Mouse (Mus musculus): Measurements from ENCODE around the gene Fbxl8.
A peak's percentile ranks its signal among the peaks of the same experiment; 100 is the strongest.
"Not testable (repeated sequence)": the region's sequence is repeated elsewhere in the genome, so short reads cannot be mapped to it uniquely, and the experiment has no call there.

Fbxl8 gene

GRCm38 (mm10) chr8:105281821-105282220 lies 17.4 kb downstream of the Fbxl8 start:
- DNase-seq (ENCODE audit: low read depth, low spot score): no peak

- DNase-seq (ENCODE audit: low read depth, low spot score): no peak
Observed at GRCm38 (mm10) chr8:105282239-105282638, 17.8 kb downstream of the Fbxl8 start.

GRCm38 (mm10) chr8:105283074-105283473 lies 18.6 kb downstream of the Fbxl8 start:
- peak; percentile 80 for DNase-seq (ENCODE audit: low read depth, low spot score)

- DNase-seq (ENCODE audit: low read depth, low spot score): no peak
Observed at GRCm38 (mm10) chr8:105285514-105285913, 21.1 kb downstream of the Fbxl8 start.

- no peak for DNase-seq (ENCODE audit: low read depth, low spot score)
Observed at GRCm38 (mm10) chr8:105286907-105287306, 22.5 kb downstream of the Fbxl8 start.

GRCm38 (mm10) chr8:105288231-105288630 lies 23.8 kb downstream of the Fbxl8 start:
- DNase-seq (ENCODE audit: low read depth, low spot score): no peak

GRCm38 (mm10) chr8:105288958-105289732 lies 24.7 kb downstream of the Fbxl8 start:
- peak; percentile 97 for DNase-seq (ENCODE audit: low read depth, low spot score)

- peak; percentile 75 for DNase-seq (ENCODE audit: low read depth, low spot score)
Observed at GRCm38 (mm10) chr8:105289805-105290460, 25.5 kb downstream of the Fbxl8 start, which contains the start of gene 4931428F04Rik. TSS of gene 4931428F04Rik (minus strand) at chr8:105289864.

GRCm38 (mm10) chr8:105290554-105291314 lies 26.3 kb downstream of the Fbxl8 start:
- DNase-seq (ENCODE audit: low read depth, low spot score): peak; percentile 94

GRCm38 (mm10) chr8:105291364-105291763 lies 26.9 kb downstream of the Fbxl8 start:
- DNase-seq (ENCODE audit: low read depth, low spot score): not testable (repeated sequence)

- not testable (repeated sequence) for DNase-seq (ENCODE audit: low read depth, low spot score)
Observed at GRCm38 (mm10) chr8:105291802-105292201, 27.4 kb downstream of the Fbxl8 start.

GRCm38 (mm10) chr8:105292471-105292870 lies 28.0 kb downstream of the Fbxl8 start:
- DNase-seq (ENCODE audit: low read depth, low spot score): no peak

GRCm38 (mm10) chr8:105293405-105293804 lies 29.0 kb downstream of the Fbxl8 start:
- DNase-seq (ENCODE audit: low read depth, low spot score): no peak

GRCm38 (mm10) chr8:105294776-105295175 lies 30.3 kb downstream of the Fbxl8 start:
- DNase-seq (ENCODE audit: low read depth, low spot score): no peak

GRCm38 (mm10) chr8:105295256-105295655 lies 30.8 kb downstream of the Fbxl8 start:
- DNase-seq (ENCODE audit: low read depth, low spot score): no peak

GRCm38 (mm10) chr8:105295895-105296573 lies 31.6 kb downstream of the Fbxl8 start, which contains the start of gene Exoc3l:
TSS of gene Exoc3l (minus strand) at chr8:105296101.
- DNase-seq (ENCODE audit: low read depth, low spot score): no peak

- DNase-seq (ENCODE audit: low read depth, low spot score): peak; percentile 92
Observed at GRCm38 (mm10) chr8:105297511-105298192, 33.2 kb downstream of the Fbxl8 start, which contains the start of gene E2f4. TSS of gene E2f4 (plus strand) at chr8:105297663.

- DNase-seq (ENCODE audit: low read depth, low spot score): no peak
Observed at GRCm38 (mm10) chr8:105298351-105299252, 34.2 kb downstream of the Fbxl8 start.

GRCm38 (mm10) chr8:105299962-105300361 lies 35.5 kb downstream of the Fbxl8 start:
- no peak for DNase-seq (ENCODE audit: low read depth, low spot score)

- no peak for DNase-seq (ENCODE audit: low read depth, low spot score)
Observed at GRCm38 (mm10) chr8:105303396-105303795, 38.9 kb downstream of the Fbxl8 start.
